Mouse (Mus musculus): ENCODE data around the gene Gm10600. TPM values are rescaled to one million over a fixed set of nuclear protein-coding genes. Genes with fewer than 3 reads are reported as not detected.
"Not testable (repeated sequence)": the region's sequence is repeated elsewhere in the genome, so short reads cannot be mapped to it uniquely, and the experiment has no call there.

Gene Gm10600
- under 1 TPM; 0.74 to 0.92 TPM for total RNA-seq (2021)
- long read RNA-seq, experiment 1 = 0 reads
- long read RNA-seq, experiment 2 = 0 reads

- intact Hi-C loops (cut with DNase I); DNase-seq: not testable (repeated sequence)
Measured at GRCm38 (mm10) chr4:42240339-42240738, at the start of gene Gm10600. TSS of gene Gm10600 (plus strand) at chr4:42240639.

- intact Hi-C loops (cut with DNase I); DNase-seq: not testable (repeated sequence)
Measured at GRCm38 (mm10) chr4:42255467-42255866, 15.0 kb downstream of the Gm10600 start, which contains the start of gene Ccl21b. TSS of gene Ccl21b (plus strand) at chr4:42255767.

Other genes with a start within 250 kb of the Gm10600 start
- not detected for gene Gm21093, start 205.9 kb upstream of the Gm10600 start, total RNA-seq (2021)
- not detected for gene Gm3893, start 149.4 kb upstream of the Gm10600 start, total RNA-seq (2021)
- 10 to 100 TPM in 1 of 2 experiments, 1 to 10 TPM in 1; 6.7 to 11.9 TPM for gene Gm13304, start 125.8 kb upstream of the Gm10600 start, total RNA-seq (2021)
- gene Gm13306, start 87.2 kb upstream of the Gm10600 start, total RNA-seq (2021) = not detected
- under 1 TPM in 1 of 2 experiments, not detected in 1; 0.74 TPM for gene Gm13305, start 72.0 kb upstream of the Gm10600 start, total RNA-seq (2021)
- not detected for gene Ccl21b, start 15.1 kb downstream of the Gm10600 start, total RNA-seq (2021)
- not detected for gene Gm21953, start 53.6 kb downstream of the Gm10600 start, total RNA-seq (2021)
- not detected for gene Fam205a3, start 77.7 kb downstream of the Gm10600 start, total RNA-seq (2021)
- gene Gm21586, start 198.7 kb downstream of the Gm10600 start, total RNA-seq (2021) = not detected
- gene Gm2163, start 226.1 kb downstream of the Gm10600 start, total RNA-seq (2021) = not detected